Mouse (Mus musculus) liver, embryonic 15.5 days (tissue): ENCODE results near the gene Ttyh3. TPM values are rescaled to one million over a fixed set of nuclear protein-coding genes. Genes with fewer than 3 reads are reported as not detected.

Experiments
- ATAC-seq: fragments of 200-750 bp; cut with Nextera tagmentation; 2 replicates; pipeline ENCODE4 v1.8.0; 2017; ENCODE audit warnings: moderate number of reproducible peaks, mild to moderate bottlenecking, moderate library complexity; ENCODE audit not compliant: insufficient read depth
- H3K27ac ChIP-seq: fragments of 300-500 bp; sonication (generic); replicated peaks from 2 replicates; pipeline ENCODE4 v1.5.1; 2015; ENCODE audit warnings: mild to moderate bottlenecking, inconsistent platforms
- H3K27me3 ChIP-seq: fragments of 300-500 bp; sonication (generic); 2 replicates; pipeline ENCODE4 v1.6.1; 2015; ENCODE audit warnings: mild to moderate bottlenecking, inconsistent platforms
- H3K36me3 ChIP-seq: fragments of 300-500 bp; sonication (generic); replicated peaks from 2 replicates; pipeline ENCODE4 v1.6.1; 2015; ENCODE audit warnings: moderate library complexity, mild to moderate bottlenecking, inconsistent platforms
- H3K4me1 ChIP-seq: fragments of 300-500 bp; sonication (generic); replicated peaks from 2 replicates; pipeline ENCODE4 v1.6.1; 2015; ENCODE audit warnings: inconsistent platforms
- H3K4me2 ChIP-seq: fragments of 300-500 bp; sonication (generic); 2 replicates; pipeline ENCODE4 v1.6.1; 2015; ENCODE audit warnings: moderate library complexity, mild to moderate bottlenecking, inconsistent platforms
- H3K4me3 ChIP-seq: fragments of 300-500 bp; sonication (generic); replicated peaks from 2 replicates; pipeline ENCODE4 v1.5.1; 2015; ENCODE audit warnings: mild to moderate bottlenecking, inconsistent platforms
- H3K9ac ChIP-seq: fragments of 300-500 bp; sonication (generic); 2 replicates; pipeline ENCODE4 v1.6.1; 2015; ENCODE audit warnings: moderate library complexity, mild to moderate bottlenecking, inconsistent platforms
- H3K9me3 ChIP-seq: fragments of 300-500 bp; sonication (generic); replicated peaks from 2 replicates; pipeline ENCODE4 v1.6.1; 2016; ENCODE audit warnings: inconsistent platforms
- WGBS: fragments of 180-500 bp; shearing (Covaris S2); methylation state at CpG from one replicate; pipeline ENCODE4 v1.1.7; 2015; ENCODE audit warnings: mixed read lengths; ENCODE audit not compliant: insufficient replicate concordance; 5-methylcytosine and 5-hydroxymethylcytosine counted together
- polyA plus RNA-seq: library from polyadenylated mRNA; unstranded; fragments of >200 nt; fragmentation: Nextera tagmentation; extraction: Ambion mirVana; gene quantifications from 2 replicates; pipeline ENCODE4 v1.2.1, GENCODE M21; 2015

Gene Ttyh3
- polyA plus RNA-seq, 1 experiment from 2014 or later: 6.7 TPM

GRCm38 (mm10) chr5:140607836-140608633 lies 40.8 kb downstream of the Ttyh3 start:
- peak overlapping the region; percentile 80 for H3K9ac ChIP-seq
- peak overlapping the region; percentile 75 for H3K4me3 ChIP-seq
- peaks cover 92% of the 10 kb centered on the region for H3K27me3 ChIP-seq
- WGBS: 2% methylated on average over 17 of the region's 17 CpGs
- H3K27ac ChIP-seq: peak overlapping the region; percentile 80
- peaks cover 81% of the 10 kb centered on the region for H3K4me1 ChIP-seq
- H3K4me2 ChIP-seq: peak overlapping the region; percentile 97
- peaks cover 17% of the 10 kb centered on the region for H3K36me3 ChIP-seq
- no peaks in the 10 kb centered on the region for H3K9me3 ChIP-seq
- no peak for ATAC-seq

DNA sequence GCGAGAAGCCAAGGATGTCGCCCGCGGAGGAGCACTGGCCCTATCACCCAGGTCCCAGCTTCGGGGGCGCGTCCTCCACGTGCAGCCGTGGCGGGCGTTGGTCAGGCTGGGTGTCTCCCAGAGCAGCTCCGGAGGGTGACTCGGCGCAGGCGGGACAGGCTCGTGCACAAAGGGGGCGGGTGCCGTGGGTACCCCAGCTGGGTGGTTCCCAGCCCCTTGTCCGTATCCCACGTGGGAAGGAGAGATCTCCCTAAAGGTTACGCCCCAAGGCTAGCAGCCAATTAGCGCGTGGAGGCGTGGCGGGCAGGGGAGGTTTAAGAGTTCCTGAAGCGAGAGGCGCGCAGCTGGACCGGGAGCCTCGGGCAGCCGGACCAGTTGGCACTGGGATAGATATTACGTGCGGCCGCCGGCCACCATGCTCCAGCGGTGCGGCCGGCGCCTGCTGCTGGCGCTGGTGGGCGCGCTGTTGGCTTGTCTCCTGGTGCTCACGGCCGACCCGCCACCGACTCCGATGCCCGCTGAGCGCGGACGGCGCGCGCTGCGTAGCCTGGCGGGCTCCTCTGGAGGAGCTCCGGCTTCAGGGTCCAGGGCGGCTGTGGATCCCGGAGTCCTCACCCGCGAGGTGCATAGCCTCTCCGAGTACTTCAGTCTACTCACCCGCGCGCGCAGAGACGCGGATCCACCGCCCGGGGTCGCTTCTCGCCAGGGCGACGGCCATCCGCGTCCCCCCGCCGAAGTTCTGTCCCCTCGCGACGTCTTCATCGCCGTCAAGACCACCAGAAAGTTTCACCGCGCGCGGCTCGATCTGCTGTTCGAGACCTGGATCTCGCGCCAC lies 41.6 kb downstream of the Ttyh3 start, which contains the start of gene Lfng:
TSS of gene Lfng (plus strand) at position 320 of the 835 bp plus-strand sequence.
- Histone ChIP-seq H3K4me1 (peaks cover 72% of the 10 kb centered on the region), H3K9ac (peak within 1 kb of the TSS; percentile 80), H3K27ac (peak within 1 kb of the TSS; percentile 80), H3K4me2 (peak within 1 kb of the TSS; percentile 97), H3K36me3 (peaks cover 9% of the 10 kb centered on the region), H3K9me3 (no peaks in the 10 kb centered on the region), H3K27me3 (peaks cover 97% of the 10 kb centered on the region), H3K4me3 (peak within 1 kb of the TSS; percentile 75)
- under 1% methylated on average over 90 of the region's 91 CpGs for WGBS
- peak; percentile 90 for ATAC-seq

DNA sequence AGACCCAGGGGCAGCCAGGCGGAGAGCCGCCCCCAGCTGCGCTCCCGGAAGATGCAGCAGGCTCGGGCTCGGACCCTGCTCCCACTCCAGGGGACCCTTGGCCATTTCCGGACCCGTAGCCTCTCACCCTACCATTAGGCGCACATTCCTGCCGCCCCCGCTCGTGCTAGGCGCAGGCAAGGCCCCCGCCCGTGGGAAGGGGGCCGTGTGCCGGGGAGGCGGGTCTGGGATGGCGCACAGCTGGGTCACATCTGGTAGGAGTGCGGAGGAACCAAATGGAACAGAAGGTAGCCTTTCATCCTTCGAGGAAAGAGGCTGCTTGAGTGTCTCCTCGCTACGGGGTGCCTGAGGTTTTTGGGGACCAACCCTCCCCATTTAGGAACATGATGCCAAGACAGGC lies 42.4 kb downstream of the Ttyh3 start:
- H3K27me3 ChIP-seq: peaks cover 97% of the 10 kb centered on the region
- peak overlapping the region; percentile 97 for H3K4me2 ChIP-seq
- H3K9me3 ChIP-seq: no peaks in the 10 kb centered on the region
- ATAC-seq: no peak
- peak overlapping the region; percentile 80 for H3K27ac ChIP-seq
- H3K36me3 ChIP-seq: 0 out of 2 replicates have a peak, but pooled peaks cover under 1% of the 10 kb centered on the region
- H3K4me1 ChIP-seq: peaks cover 64% of the 10 kb centered on the region
- 2% methylated on average over 23 of the region's 23 CpGs for whole genome bisulfite sequencing
- peak overlapping the region; percentile 75 for H3K4me3 ChIP-seq
- H3K9ac ChIP-seq: peak overlapping the region; percentile 80; the same call in 1 of the 2 replicates

DNA sequence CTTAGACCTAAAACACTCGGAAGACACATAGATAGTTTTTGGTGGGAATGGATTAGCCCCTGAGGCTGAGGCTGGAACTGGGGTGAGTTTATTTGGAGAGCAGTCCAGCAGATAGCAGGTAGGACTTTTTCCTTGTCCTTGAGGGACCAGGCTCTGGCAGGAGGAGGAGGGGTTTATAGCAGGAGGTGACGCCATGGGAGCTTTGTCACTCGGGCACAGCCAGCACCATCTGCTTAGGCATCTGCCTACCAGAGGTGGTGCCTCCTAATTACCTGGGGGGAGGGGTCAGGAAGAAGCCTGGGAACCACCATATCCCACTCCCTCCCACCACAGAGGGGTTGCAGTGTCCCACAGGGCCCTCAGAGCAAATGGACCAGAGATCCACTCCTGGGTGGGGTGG lies 43.6 kb downstream of the Ttyh3 start:
- no peak overlapping the region for H3K27ac ChIP-seq
- no peak overlapping the region for H3K4me3 ChIP-seq
- H3K27me3 ChIP-seq: peaks cover 97% of the 10 kb centered on the region
- H3K4me2 ChIP-seq: no peak overlapping the region
- WGBS: 15% methylated on average over 3 of the region's 3 CpGs
- peaks cover 53% of the 10 kb centered on the region for H3K4me1 ChIP-seq
- no peak overlapping the region for H3K9ac ChIP-seq
- no peak for ATAC-seq
- no peaks in the 10 kb centered on the region for H3K36me3 ChIP-seq
- H3K9me3 ChIP-seq: no peaks in the 10 kb centered on the region

DNA sequence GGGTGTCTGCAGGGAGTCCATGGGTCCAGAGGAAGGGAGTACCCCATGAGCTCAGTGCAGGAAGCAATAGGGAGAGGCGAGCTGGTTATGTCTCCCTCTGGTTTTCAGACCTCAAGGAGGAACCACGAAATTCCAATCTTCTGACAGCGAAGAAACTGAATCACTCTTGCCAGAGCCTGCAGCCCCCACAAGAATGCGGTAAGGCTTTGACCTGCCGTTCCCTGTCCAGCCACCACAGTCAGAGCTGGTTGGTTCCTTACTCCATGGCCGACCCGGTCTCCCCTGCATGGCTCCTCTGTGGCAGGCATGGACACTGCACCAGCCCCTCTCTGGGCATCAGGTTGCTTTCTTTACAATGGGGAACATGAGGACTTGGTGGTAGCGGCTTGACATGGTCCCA lies 44.4 kb downstream of the Ttyh3 start:
- ATAC-seq: no peak
- no peak overlapping the region for H3K27ac ChIP-seq
- H3K36me3 ChIP-seq: no peaks in the 10 kb centered on the region
- H3K4me2 ChIP-seq: no peak overlapping the region
- H3K9me3 ChIP-seq: no peaks in the 10 kb centered on the region
- 31% methylated on average over 8 of the region's 8 CpGs for WGBS
- no peak overlapping the region for H3K9ac ChIP-seq
- H3K4me1 ChIP-seq: peaks cover 44% of the 10 kb centered on the region
- H3K4me3 ChIP-seq: no peak overlapping the region
- H3K27me3 ChIP-seq: peaks cover 88% of the 10 kb centered on the region

- Histone ChIP-seq H3K9ac (no peak overlapping the region), H3K27ac (no peak overlapping the region), H3K4me2 (no peak overlapping the region), H3K4me3 (no peak overlapping the region), H3K36me3 (no peaks in the 10 kb centered on the region), H3K9me3 (no peaks in the 10 kb centered on the region), H3K4me1 (peaks cover 39% of the 10 kb centered on the region), H3K27me3 (peaks cover 72% of the 10 kb centered on the region)
- no peak for ATAC-seq
- WGBS: 54% methylated on average over 2 of the region's 2 CpGs
Measured at GRCm38 (mm10) chr5:140602540-140602939, 46.3 kb downstream of the Ttyh3 start.

DNA sequence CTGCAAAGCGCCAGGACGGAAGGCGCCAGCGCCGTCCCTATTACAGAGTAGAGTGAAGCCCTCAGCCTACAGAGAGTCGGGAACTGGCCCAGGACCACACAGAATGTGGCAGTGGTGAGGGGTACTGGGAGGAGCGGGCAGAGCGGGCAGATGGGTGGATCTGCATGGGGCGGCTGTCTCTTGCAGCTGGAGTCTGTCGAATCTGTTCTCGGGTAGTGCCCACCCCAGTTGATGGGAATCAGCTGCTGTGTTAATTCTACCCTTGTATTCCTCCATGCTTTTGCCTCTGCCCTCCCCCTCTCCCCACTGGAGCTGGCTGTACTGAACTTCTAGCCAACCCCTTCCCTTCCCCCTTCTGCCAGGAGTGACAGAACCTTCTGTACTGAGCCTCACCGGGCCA lies 47.1 kb downstream of the Ttyh3 start:
- no peak for ATAC-seq
- 70% methylated on average over 12 of the region's 12 CpGs for WGBS

DNA sequence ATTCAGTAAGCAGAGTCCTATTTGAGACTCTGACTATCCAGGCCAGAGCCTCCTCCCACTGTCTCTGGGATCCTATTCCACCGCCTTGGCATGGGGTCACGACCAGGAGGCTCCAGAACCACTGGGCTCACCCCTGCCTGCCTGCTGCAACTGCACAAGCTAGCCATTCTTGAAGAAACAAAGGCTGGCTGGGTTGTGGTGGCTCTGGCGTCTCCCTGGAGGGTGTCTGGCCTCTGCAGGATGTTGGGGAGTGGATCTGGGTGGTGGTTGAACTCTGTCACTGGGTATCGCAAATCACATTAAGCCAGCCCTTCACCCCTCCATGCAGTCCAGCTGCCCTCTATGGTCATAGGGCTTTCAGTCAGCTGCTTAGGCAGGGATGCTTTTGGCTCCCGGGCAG lies 48.9 kb downstream of the Ttyh3 start:
- Histone ChIP-seq H3K27ac (no peak overlapping the region), H3K27me3 (peaks cover 46% of the 10 kb centered on the region), H3K4me2 (no peak overlapping the region), H3K36me3 (no peaks in the 10 kb centered on the region), H3K9ac (no peak overlapping the region), H3K4me3 (no peak overlapping the region), H3K9me3 (no peaks in the 10 kb centered on the region), H3K4me1 (peaks cover 39% of the 10 kb centered on the region)
- 54% methylated on average over 5 of the region's 5 CpGs for WGBS
- ATAC-seq: no peak

More for the DNA sequence above, 47.1 kb downstream of the Ttyh3 start:
- H3K4me3 ChIP-seq: no peak overlapping the region
- H3K4me2 ChIP-seq: no peak overlapping the region
- H3K9me3 ChIP-seq: no peaks in the 10 kb centered on the region
- H3K4me1 ChIP-seq: peaks cover 39% of the 10 kb centered on the region
- H3K27ac ChIP-seq: no peak overlapping the region
- peaks cover 64% of the 10 kb centered on the region for H3K27me3 ChIP-seq
- H3K36me3 ChIP-seq: no peaks in the 10 kb centered on the region
- no peak overlapping the region for H3K9ac ChIP-seq

GRCm38 (mm10) chr5:140597787-140598186 lies 51.0 kb downstream of the Ttyh3 start:
- no peaks in the 10 kb centered on the region for H3K36me3 ChIP-seq
- H3K27ac ChIP-seq: peak overlapping the region; percentile 86
- H3K9ac ChIP-seq: 0 out of 2 replicates have a peak overlapping the region, but pooled peaks have one; percentile 52
- no peaks in the 10 kb centered on the region for H3K9me3 ChIP-seq
- H3K4me2 ChIP-seq: peak overlapping the region; percentile 77
- peaks cover 58% of the 10 kb centered on the region for H3K4me1 ChIP-seq
- no peak for ATAC-seq
- WGBS: 46% methylated on average over 4 of the region's 4 CpGs
- no peak overlapping the region for H3K4me3 ChIP-seq
- H3K27me3 ChIP-seq: peaks cover 25% of the 10 kb centered on the region

GRCm38 (mm10) chr5:140596927-140597588 lies 51.8 kb downstream of the Ttyh3 start:
- peak; percentile 92 for ATAC-seq
- peaks cover 18% of the 10 kb centered on the region for H3K27me3 ChIP-seq
- peak overlapping the region; percentile 86 for H3K27ac ChIP-seq
- H3K4me3 ChIP-seq: peak overlapping the region; percentile 45
- peak overlapping the region; percentile 77 for H3K4me2 ChIP-seq
- no peaks in the 10 kb centered on the region for H3K36me3 ChIP-seq
- 8% methylated on average over 18 of the region's 18 CpGs for WGBS
- peak overlapping the region; percentile 52; the same call in 1 of the 2 replicates for H3K9ac ChIP-seq
- no peaks in the 10 kb centered on the region for H3K9me3 ChIP-seq
- H3K4me1 ChIP-seq: peaks cover 58% of the 10 kb centered on the region
